Mouse (Mus musculus) midbrain, embryonic 13.5 days (tissue): ENCODE data around the gene Gpr152. TPM values are rescaled to one million over a fixed set of nuclear protein-coding genes. Genes with fewer than 3 reads are reported as not detected.

ENCODE experiments used
- ATAC-seq: fragments of 200-750 bp; cut with Nextera tagmentation; 2 replicates; pipeline ENCODE4 v1.8.0; 2017; ENCODE audit warnings: mild to moderate bottlenecking, moderate TSS enrichment, moderate library complexity
- H3K27ac ChIP-seq: fragments of 300-500 bp; sonication (generic); 2 replicates; pipeline ENCODE4 v1.5.1; 2015; ENCODE audit warnings: inconsistent platforms, mild to moderate bottlenecking, moderate library complexity
- H3K27me3 ChIP-seq: fragments of 300-500 bp; sonication (generic); 2 replicates; pipeline ENCODE4 v1.6.1; 2015; ENCODE audit warnings: mild to moderate bottlenecking, inconsistent platforms
- H3K36me3 ChIP-seq: fragments of 300-500 bp; sonication (generic); 2 replicates; pipeline ENCODE4 v1.6.1; 2015; ENCODE audit warnings: mild to moderate bottlenecking, inconsistent platforms
- H3K4me1 ChIP-seq: fragments of 300-500 bp; sonication (generic); replicated peaks from 2 replicates; pipeline ENCODE4 v1.6.1; 2015; ENCODE audit warnings: inconsistent platforms
- H3K4me2 ChIP-seq: fragments of 300-500 bp; sonication (generic); replicated peaks from 2 replicates; pipeline ENCODE4 v1.6.1; 2015; ENCODE audit warnings: moderate library complexity, mild to moderate bottlenecking, inconsistent platforms
- H3K4me3 ChIP-seq: fragments of 300-500 bp; sonication (generic); replicated peaks from 2 replicates; pipeline ENCODE4 v1.5.1; 2015; ENCODE audit warnings: mild to moderate bottlenecking, inconsistent platforms
- H3K9ac ChIP-seq: fragments of 300-500 bp; sonication (generic); replicated peaks from 2 replicates; pipeline ENCODE4 v1.6.1; 2015; ENCODE audit warnings: mild to moderate bottlenecking, inconsistent platforms
- H3K9me3 ChIP-seq: fragments of 300-500 bp; sonication (generic); 2 replicates; pipeline ENCODE4 v1.6.1; 2016; ENCODE audit warnings: mild to moderate bottlenecking, inconsistent platforms
- WGBS: fragments of 180-500 bp; shearing (Covaris S2); methylation state at CpG from one replicate; pipeline ENCODE4 v1.1.7; 2015; 5-methylcytosine and 5-hydroxymethylcytosine counted together
- polyA plus RNA-seq: library from polyadenylated mRNA; unstranded; fragments of >200 nt; fragmentation: Nextera tagmentation; extraction: Ambion mirVana; gene quantifications from 2 replicates; pipeline ENCODE4 v1.2.1, GENCODE M21; 2015

The Gpr152 gene
- polyA plus RNA-seq, 1 experiment from 2014 or later = 0.08 TPM

- under 1% methylated on average over 33 of the region's 33 CpGs for WGBS
- Histone ChIP-seq H3K4me3 (peak within 1 kb of the TSS; percentile 90), H3K4me2 (peak within 1 kb of the TSS; percentile 94), H3K9ac (peak within 1 kb of the TSS; percentile 92), H3K36me3 (peaks cover 34% of the 10 kb centered on the region), H3K4me1 (peaks cover 35% of the 10 kb centered on the region), H3K27me3 (no peaks in the 10 kb centered on the region), H3K9me3 (no peaks in the 10 kb centered on the region), H3K27ac (peak within 1 kb of the TSS; percentile 54)
- peak; percentile 97 for ATAC-seq
These were observed 8.9 kb downstream of the Gpr152 start, which contains the start of gene Coro1b for GRCm38 (mm10) chr19:4148491-4148806. TSS of gene Coro1b (plus strand) at chr19:4148619.

- no peak; the same call in 1 of the 2 replicates for ATAC-seq
- H3K9me3 ChIP-seq = no peaks in the 10 kb centered on the region
- peak overlapping the region; percentile 54 for H3K27ac ChIP-seq
- peaks cover 37% of the 10 kb centered on the region for H3K36me3 ChIP-seq
- WGBS = 4% methylated on average over 8 of the region's 8 CpGs
- H3K27me3 ChIP-seq = no peaks in the 10 kb centered on the region
- peak overlapping the region; percentile 94 for H3K4me2 ChIP-seq
- peak overlapping the region; percentile 92 for H3K9ac ChIP-seq
- peak overlapping the region; percentile 90 for H3K4me3 ChIP-seq
- peaks cover 35% of the 10 kb centered on the region for H3K4me1 ChIP-seq
These were observed 9.2 kb downstream of the Gpr152 start for GRCm38 (mm10) chr19:4148819-4149218.

GRCm38 (mm10) chr19:4149283-4149682 lies 9.7 kb downstream of the Gpr152 start:
- peaks cover 35% of the 10 kb centered on the region for H3K4me1 ChIP-seq
- peak overlapping the region; percentile 54; the same call in 1 of the 2 replicates for H3K27ac ChIP-seq
- ATAC-seq = no peak
- peak overlapping the region; percentile 90 for H3K4me3 ChIP-seq
- H3K9ac ChIP-seq = peak overlapping the region; percentile 92
- H3K4me2 ChIP-seq = peak overlapping the region; percentile 94
- H3K27me3 ChIP-seq = no peaks in the 10 kb centered on the region
- H3K9me3 ChIP-seq = no peaks in the 10 kb centered on the region
- 91% methylated on average over 11 of the region's 11 CpGs for WGBS
- H3K36me3 ChIP-seq = peaks cover 39% of the 10 kb centered on the region

- Histone ChIP-seq H3K36me3 (peaks cover 39% of the 10 kb centered on the region), H3K4me2 (0 out of 2 replicates have a peak overlapping the region, but pooled peaks have one; percentile 94), H3K4me1 (peaks cover 35% of the 10 kb centered on the region), H3K27ac (no peak overlapping the region), H3K27me3 (no peaks in the 10 kb centered on the region), H3K9me3 (no peaks in the 10 kb centered on the region), H3K9ac (no peak overlapping the region), H3K4me3 (peak overlapping the region; percentile 90)
- no peak for ATAC-seq
- 95% methylated on average over 17 of the region's 17 CpGs for WGBS
These were observed 10.3 kb downstream of the Gpr152 start for GRCm38 (mm10) chr19:4149764-4150461.

GRCm38 (mm10) chr19:4150567-4151487 lies 11.2 kb downstream of the Gpr152 start:
- Histone ChIP-seq H3K9me3 (no peaks in the 10 kb centered on the region), H3K4me2 (no peak overlapping the region), H3K27ac (no peak overlapping the region), H3K4me3 (no peak overlapping the region), H3K9ac (no peak overlapping the region), H3K4me1 (peaks cover 35% of the 10 kb centered on the region), H3K36me3 (peaks cover 46% of the 10 kb centered on the region), H3K27me3 (no peaks in the 10 kb centered on the region)
- WGBS = 91% methylated on average over 22 of the region's 22 CpGs
- no peak for ATAC-seq

- Histone ChIP-seq H3K9me3 (no peaks in the 10 kb centered on the region), H3K4me2 (no peak overlapping the region), H3K27ac (no peak overlapping the region), H3K9ac (no peak overlapping the region), H3K4me1 (peaks cover 35% of the 10 kb centered on the region), H3K4me3 (no peak overlapping the region), H3K27me3 (no peaks in the 10 kb centered on the region), H3K36me3 (peaks cover 52% of the 10 kb centered on the region)
- no peak for ATAC-seq
- 80% methylated on average over 5 of the region's 5 CpGs for WGBS
These were observed 11.9 kb downstream of the Gpr152 start for GRCm38 (mm10) chr19:4151488-4151860.

GRCm38 (mm10) chr19:4151898-4152297 lies 12.3 kb downstream of the Gpr152 start:
- no peak overlapping the region for H3K4me2 ChIP-seq
- no peak overlapping the region for H3K9ac ChIP-seq
- no peak overlapping the region for H3K4me3 ChIP-seq
- 91% methylated on average over 5 of the region's 5 CpGs for WGBS
- H3K36me3 ChIP-seq = peaks cover 56% of the 10 kb centered on the region
- H3K27me3 ChIP-seq = no peaks in the 10 kb centered on the region
- no peaks in the 10 kb centered on the region for H3K9me3 ChIP-seq
- H3K4me1 ChIP-seq = peaks cover 35% of the 10 kb centered on the region
- H3K27ac ChIP-seq = no peak overlapping the region
- ATAC-seq = no peak

- 89% methylated on average over 8 of the region's 8 CpGs for WGBS
- peaks cover 33% of the 10 kb centered on the region for H3K4me1 ChIP-seq
- peaks cover 64% of the 10 kb centered on the region for H3K36me3 ChIP-seq
- peak overlapping the region; percentile 16; the same call in 1 of the 2 replicates for H3K9ac ChIP-seq
- H3K4me3 ChIP-seq = no peak overlapping the region
- ATAC-seq = no peak
- no peak overlapping the region for H3K4me2 ChIP-seq
- 0 out of 2 replicates have a peak overlapping the region, but pooled peaks have one; percentile 11 for H3K27ac ChIP-seq
- H3K27me3 ChIP-seq = no peaks in the 10 kb centered on the region
- H3K9me3 ChIP-seq = no peaks in the 10 kb centered on the region
These were observed 13.1 kb downstream of the Gpr152 start for GRCm38 (mm10) chr19:4152445-4153231.

- Histone ChIP-seq H3K9me3 (no peaks in the 10 kb centered on the region), H3K9ac (peak within 1 kb of the TSS; percentile 16; the same call in 1 of the 2 replicates), H3K27me3 (no peaks in the 10 kb centered on the region), H3K4me1 (peaks cover 27% of the 10 kb centered on the region), H3K27ac (peak within 1 kb of the TSS; percentile 11; the same call in 1 of the 2 replicates), H3K4me2 (no peak within 1 kb of the TSS), H3K36me3 (peaks cover 70% of the 10 kb centered on the region), H3K4me3 (no peak within 1 kb of the TSS)
- 68% methylated on average over 11 of the region's 11 CpGs for WGBS
- ATAC-seq = no peak
These were observed 13.7 kb downstream of the Gpr152 start, which contains the start of gene Ptprcap for GRCm38 (mm10) chr19:4153232-4153654. TSS of gene Ptprcap (plus strand) at chr19:4153604.

GRCm38 (mm10) chr19:4154437-4155222 lies 15.0 kb downstream of the Gpr152 start:
- H3K9ac ChIP-seq = no peak overlapping the region
- no peaks in the 10 kb centered on the region for H3K9me3 ChIP-seq
- no peak overlapping the region for H3K27ac ChIP-seq
- H3K4me3 ChIP-seq = no peak overlapping the region
- H3K27me3 ChIP-seq = no peaks in the 10 kb centered on the region
- peaks cover 84% of the 10 kb centered on the region for H3K36me3 ChIP-seq
- no peak overlapping the region for H3K4me2 ChIP-seq
- ATAC-seq = no peak
- 85% methylated on average over 13 of the region's 13 CpGs for WGBS
- H3K4me1 ChIP-seq = peaks cover 16% of the 10 kb centered on the region
